Mouse (Mus musculus) lung, postnatal 10 days (tissue): ENCODE data around the gene Sntg2.

Experiments used
- DNase-seq: peaks from one replicate; pipeline ENCODE4 v3.0.0; 2021

The Sntg2 gene

GRCm38 (mm10) chr12:30272242-30272985 lies 100.8 kb downstream of the Sntg2 start:
- DNase-seq = no peak

GRCm38 (mm10) chr12:30264206-30264605 lies 109.0 kb downstream of the Sntg2 start:
- no peak for DNase-seq

GRCm38 (mm10) chr12:30261187-30261586 lies 112.0 kb downstream of the Sntg2 start:
- no peak for DNase-seq

GRCm38 (mm10) chr12:30258641-30259040 lies 114.5 kb downstream of the Sntg2 start:
- DNase-seq = no peak

- no peak for DNase-seq
These were observed 115.5 kb downstream of the Sntg2 start for GRCm38 (mm10) chr12:30257664-30258063.

- DNase-seq = no peak
These were observed 117.0 kb downstream of the Sntg2 start for GRCm38 (mm10) chr12:30256207-30256606.

GRCm38 (mm10) chr12:30254581-30254980 lies 118.6 kb downstream of the Sntg2 start:
- no peak for DNase-seq

- no peak for DNase-seq
These were observed 120.8 kb downstream of the Sntg2 start for GRCm38 (mm10) chr12:30252381-30252780.

- DNase-seq = no peak
These were observed 121.8 kb downstream of the Sntg2 start for GRCm38 (mm10) chr12:30251283-30251829.

- DNase-seq = no peak
These were observed 124.1 kb downstream of the Sntg2 start for GRCm38 (mm10) chr12:30249068-30249467.

- peak; percentile 16 for DNase-seq
These were observed 126.8 kb downstream of the Sntg2 start for GRCm38 (mm10) chr12:30246286-30246945.

- no peak for DNase-seq
These were observed 129.0 kb downstream of the Sntg2 start for GRCm38 (mm10) chr12:30244194-30244593.

GRCm38 (mm10) chr12:30240891-30241290 lies 132.3 kb downstream of the Sntg2 start:
- no peak for DNase-seq

- DNase-seq = no peak
These were observed 138.2 kb downstream of the Sntg2 start for GRCm38 (mm10) chr12:30234940-30235339.

GRCm38 (mm10) chr12:30228004-30228403 lies 145.2 kb downstream of the Sntg2 start:
- no peak for DNase-seq

GRCm38 (mm10) chr12:30226247-30226646 lies 146.9 kb downstream of the Sntg2 start:
- no peak for DNase-seq

- DNase-seq = no peak
These were observed 156.3 kb downstream of the Sntg2 start for GRCm38 (mm10) chr12:30216762-30217441.

GRCm38 (mm10) chr12:30214761-30215160 lies 158.4 kb downstream of the Sntg2 start:
- DNase-seq = no peak

GRCm38 (mm10) chr12:30210388-30210787 lies 162.8 kb downstream of the Sntg2 start:
- DNase-seq = no peak

GRCm38 (mm10) chr12:30208527-30208926 lies 164.6 kb downstream of the Sntg2 start:
- no peak for DNase-seq

GRCm38 (mm10) chr12:30208087-30208486 lies 165.1 kb downstream of the Sntg2 start:
- no peak for DNase-seq

- DNase-seq = peak; percentile 33
These were observed 168.7 kb downstream of the Sntg2 start for GRCm38 (mm10) chr12:30204457-30204856.

GRCm38 (mm10) chr12:30202763-30203162 lies 170.4 kb downstream of the Sntg2 start:
- no peak for DNase-seq

- no peak for DNase-seq
These were observed 172.1 kb downstream of the Sntg2 start for GRCm38 (mm10) chr12:30201031-30201430.
